Mouse (Mus musculus): Measurements from ENCODE around the gene Wdr1. TPM values are rescaled to one million over a fixed set of nuclear protein-coding genes. Genes with fewer than 3 reads are reported as not detected.

Wdr1 gene
- polyA plus RNA-seq, 1 experiment: 92.0 TPM

GRCm38 (mm10) chr5:38549461-38549909, 13.5 kb downstream of the Wdr1 start:
- Histone ChIP-seq H3K27me3 (replicated peaks) (no peaks in the 10 kb centered on the region), H3K9me3 (no peaks in the 10 kb centered on the region), H3K4me1 (peaks cover 100% of the 10 kb centered on the region), H3K36me3 (replicated peaks; ENCODE audit: low read length) (peaks cover 100% of the 10 kb centered on the region), H3K4me3 (replicated peaks) (no peak overlapping the region)
- TF ChIP-seq GATA1 (IDR thresholded peaks at IDR 0.05; ENCODE audit: borderline replicate concordance, low read length) (no peak), FLI1 (IDR thresholded peaks at IDR 0.05; ENCODE audit: low read length) (no peak)

- no peak overlapping the region for H3K4me3 ChIP-seq (replicated peaks)
- H3K27me3 ChIP-seq (replicated peaks): no peaks in the 10 kb centered on the region
- TF ChIP-seq GATA1 (IDR thresholded peaks at IDR 0.05; ENCODE audit: borderline replicate concordance, low read length) (no peak), FLI1 (IDR thresholded peaks at IDR 0.05; ENCODE audit: low read length) (no peak)
- H3K36me3 ChIP-seq (replicated peaks; ENCODE audit: low read length): peaks cover 100% of the 10 kb centered on the region
- no peaks in the 10 kb centered on the region for H3K9me3 ChIP-seq
- peaks cover 98% of the 10 kb centered on the region for H3K4me1 ChIP-seq
Observed at GRCm38 (mm10) chr5:38547375-38547774, 15.6 kb downstream of the Wdr1 start.

DNA sequence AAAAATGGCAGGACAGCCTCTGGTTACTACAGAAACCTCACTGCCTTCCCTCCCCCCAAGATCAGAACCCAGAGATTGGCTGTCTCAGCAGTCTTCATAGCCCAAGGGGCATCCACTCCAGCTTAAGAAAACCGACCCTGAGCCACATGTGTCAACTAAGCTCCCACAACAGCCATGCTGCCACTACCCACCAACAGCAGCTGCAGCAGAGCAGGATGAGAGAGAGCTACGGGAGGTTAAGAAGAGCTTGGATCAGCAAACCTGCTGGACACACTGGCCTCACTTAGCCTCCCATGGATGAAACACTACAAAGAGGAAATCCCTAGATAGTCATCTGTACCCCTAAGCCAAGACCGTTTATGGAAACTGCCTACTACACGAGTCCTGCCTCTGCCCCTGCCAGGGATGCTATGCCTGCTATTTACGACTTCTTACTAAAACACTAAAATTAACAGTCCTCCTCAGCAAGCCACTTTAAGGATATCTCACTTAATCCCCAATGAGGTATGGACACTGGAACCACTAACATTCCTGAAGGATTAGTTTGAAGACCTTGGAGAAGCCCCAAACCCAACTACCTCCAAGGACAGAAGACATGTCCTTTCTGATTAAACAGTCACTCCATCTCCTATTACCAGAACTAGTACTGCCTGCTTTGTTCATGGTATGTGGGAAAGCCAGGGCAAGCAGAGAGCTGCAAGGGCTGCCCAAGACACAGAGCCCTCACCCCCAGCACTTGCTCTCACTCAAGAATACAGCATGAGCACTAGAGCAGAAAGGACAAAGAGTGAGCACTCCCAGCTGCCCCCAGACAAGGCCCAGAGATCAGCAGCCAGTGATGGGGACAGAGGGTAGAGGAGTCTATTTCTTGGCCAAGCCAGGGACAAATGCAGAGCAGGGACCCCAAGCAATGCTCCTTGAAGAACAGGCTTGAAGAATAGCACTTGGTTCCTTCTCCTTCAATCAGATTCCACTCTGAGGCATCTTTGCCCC, 18.3 kb downstream of the Wdr1 start:
- Histone ChIP-seq H3K4me3 (replicated peaks) (no peak overlapping the region), H3K9me3 (no peaks in the 10 kb centered on the region), H3K4me1 (peaks cover 98% of the 10 kb centered on the region), H3K27me3 (replicated peaks) (no peaks in the 10 kb centered on the region), H3K36me3 (replicated peaks; ENCODE audit: low read length) (peaks cover 100% of the 10 kb centered on the region)
- no peak for TF ChIP-seq GATA1 (IDR thresholded peaks at IDR 0.05; ENCODE audit: borderline replicate concordance, low read length)
- TF ChIP-seq FLI1 (IDR thresholded peaks at IDR 0.05; ENCODE audit: low read length): no peak

DNA sequence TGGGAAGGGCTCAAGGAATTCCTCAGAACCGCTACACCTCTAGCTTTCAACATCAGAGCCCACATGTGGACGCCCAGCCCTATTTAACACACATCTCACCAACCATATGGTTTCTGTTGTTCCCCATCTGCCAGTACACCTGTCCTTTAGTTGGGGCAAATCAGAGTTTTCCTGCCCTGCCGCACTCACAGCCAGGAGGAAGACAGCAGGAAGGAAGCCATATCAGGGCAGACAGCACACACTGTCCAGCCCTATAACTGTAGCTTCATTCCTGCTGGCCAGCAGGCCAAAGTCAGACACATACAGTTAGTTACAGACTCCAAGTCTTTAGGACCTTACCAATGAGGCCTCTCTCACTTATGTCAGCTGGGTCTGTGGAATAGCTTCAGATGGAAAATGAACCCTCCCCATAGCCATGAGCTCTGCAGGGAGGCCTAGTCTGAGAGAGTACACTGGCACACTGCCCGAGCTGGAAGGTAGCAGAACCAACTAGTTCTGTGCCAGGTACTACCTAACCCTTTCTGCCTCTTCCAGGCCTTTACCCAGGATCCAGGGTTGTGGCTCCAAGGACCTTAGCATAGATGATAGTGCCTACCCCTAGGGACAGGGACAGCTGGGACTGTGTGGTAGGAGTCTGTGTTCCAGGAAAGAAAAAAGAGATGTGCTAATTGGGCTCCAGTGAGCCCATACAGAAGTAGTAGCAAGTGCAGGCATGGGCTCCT, 19.4 kb downstream of the Wdr1 start:
- Histone ChIP-seq H3K36me3 (replicated peaks; ENCODE audit: low read length) (peaks cover 100% of the 10 kb centered on the region), H3K27me3 (replicated peaks) (no peaks in the 10 kb centered on the region), H3K4me3 (replicated peaks) (no peak overlapping the region), H3K4me1 (peaks cover 95% of the 10 kb centered on the region), H3K9me3 (no peaks in the 10 kb centered on the region)
- TF ChIP-seq FLI1 (IDR thresholded peaks at IDR 0.05; ENCODE audit: low read length): no peak

DNA sequence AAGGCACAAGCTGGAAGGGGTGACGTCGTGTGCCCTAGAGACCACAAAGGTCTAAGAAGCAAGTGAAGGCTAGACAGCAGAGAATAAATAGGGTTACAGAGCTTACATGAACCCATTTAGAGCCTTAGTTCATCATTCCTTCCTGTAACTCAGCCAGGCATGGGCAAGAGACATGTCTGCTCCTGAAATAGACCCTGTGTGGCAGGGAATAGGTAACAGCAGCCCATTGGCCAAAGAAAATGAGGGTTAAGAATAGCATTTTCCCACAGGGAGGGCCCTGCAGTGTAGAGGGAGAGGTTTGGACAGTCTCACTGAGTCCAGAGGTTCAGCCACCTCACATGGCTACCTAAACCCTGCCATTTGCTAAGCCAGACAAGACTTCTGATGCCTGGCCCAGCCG, 21.3 kb downstream of the Wdr1 start:
- Histone ChIP-seq H3K27me3 (replicated peaks) (no peaks in the 10 kb centered on the region), H3K4me1 (peaks cover 76% of the 10 kb centered on the region), H3K36me3 (replicated peaks; ENCODE audit: low read length) (peaks cover 100% of the 10 kb centered on the region), H3K9me3 (no peaks in the 10 kb centered on the region), H3K4me3 (replicated peaks) (no peak overlapping the region)
- TF ChIP-seq GATA1 (IDR thresholded peaks at IDR 0.05; ENCODE audit: borderline replicate concordance, low read length): no peak
- TF ChIP-seq FLI1 (IDR thresholded peaks at IDR 0.05; ENCODE audit: low read length): no peak

DNA sequence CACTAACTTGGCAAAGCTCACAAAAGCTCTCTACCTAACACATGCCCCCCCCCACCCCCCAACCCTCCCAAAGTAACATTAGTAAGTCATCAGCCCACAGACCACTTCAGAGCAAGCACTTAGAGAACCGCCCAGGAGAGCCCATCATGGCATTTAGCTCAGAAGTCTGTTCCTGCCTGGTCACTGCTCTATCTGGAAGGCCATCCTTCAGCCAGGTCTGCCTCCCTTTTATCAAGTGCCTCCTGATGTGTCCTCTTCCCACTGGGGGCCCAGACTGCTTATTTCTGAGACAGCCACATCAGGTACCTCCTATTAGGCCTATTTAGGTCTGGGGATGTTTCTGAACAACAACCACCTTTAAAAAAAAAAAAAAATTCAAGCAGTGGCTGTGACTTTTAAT, 22.1 kb downstream of the Wdr1 start:
- TF ChIP-seq FLI1 (IDR thresholded peaks at IDR 0.05; ENCODE audit: low read length) (no peak), GATA1 (IDR thresholded peaks at IDR 0.05; ENCODE audit: borderline replicate concordance, low read length) (no peak)
- Histone ChIP-seq H3K4me1 (peaks cover 68% of the 10 kb centered on the region), H3K27me3 (replicated peaks) (no peaks in the 10 kb centered on the region), H3K4me3 (replicated peaks) (no peak overlapping the region), H3K9me3 (no peaks in the 10 kb centered on the region), H3K36me3 (replicated peaks; ENCODE audit: low read length) (peaks cover 100% of the 10 kb centered on the region)

DNA sequence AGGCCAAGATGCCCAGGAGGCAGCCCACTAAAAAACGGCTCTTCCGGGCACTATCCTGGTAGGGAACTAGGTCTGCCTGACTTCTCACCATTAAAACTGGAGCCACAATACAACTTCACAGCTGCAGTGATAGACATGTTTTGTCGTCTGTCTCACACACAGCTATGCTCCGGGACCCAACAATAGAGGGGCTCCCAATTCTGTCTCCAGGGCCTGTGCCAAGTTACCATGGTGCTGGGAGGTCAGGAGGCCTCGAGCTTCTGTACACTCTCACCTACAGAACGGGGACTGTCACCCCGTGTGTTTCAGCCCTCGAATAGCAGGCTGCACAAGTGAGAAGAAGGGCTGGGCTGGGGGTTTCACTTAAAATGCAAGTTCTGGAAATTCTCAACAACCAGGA, 24.5 kb downstream of the Wdr1 start:
- Histone ChIP-seq H3K27me3 (replicated peaks) (no peaks in the 10 kb centered on the region), H3K4me1 (peaks cover 45% of the 10 kb centered on the region), H3K9me3 (no peaks in the 10 kb centered on the region), H3K36me3 (replicated peaks; ENCODE audit: low read length) (peaks cover 100% of the 10 kb centered on the region), H3K4me3 (replicated peaks) (no peak overlapping the region)
- TF ChIP-seq FLI1 (IDR thresholded peaks at IDR 0.05; ENCODE audit: low read length): no peak
- no peak for TF ChIP-seq GATA1 (IDR thresholded peaks at IDR 0.05; ENCODE audit: borderline replicate concordance, low read length)

GRCm38 (mm10) chr5:38537845-38538244, 25.2 kb downstream of the Wdr1 start:
- no peaks in the 10 kb centered on the region for H3K9me3 ChIP-seq
- TF ChIP-seq GATA1 (IDR thresholded peaks at IDR 0.05; ENCODE audit: borderline replicate concordance, low read length) (no peak), FLI1 (IDR thresholded peaks at IDR 0.05; ENCODE audit: low read length) (no peak)

GRCm38 (mm10) chr5:38536822-38537221, 26.2 kb downstream of the Wdr1 start:
- H3K36me3 ChIP-seq (replicated peaks; ENCODE audit: low read length): peaks cover 100% of the 10 kb centered on the region
- no peaks in the 10 kb centered on the region for H3K9me3 ChIP-seq
- no peak overlapping the region for H3K4me3 ChIP-seq (replicated peaks)
- H3K4me1 ChIP-seq: peaks cover 32% of the 10 kb centered on the region
- no peak for TF ChIP-seq GATA1 (IDR thresholded peaks at IDR 0.05; ENCODE audit: borderline replicate concordance, low read length)
- TF ChIP-seq FLI1 (IDR thresholded peaks at IDR 0.05; ENCODE audit: low read length): no peak
- H3K27me3 ChIP-seq (replicated peaks): no peaks in the 10 kb centered on the region

More at GRCm38 (mm10) chr5:38537845-38538244, 25.2 kb downstream of the Wdr1 start:
- Histone ChIP-seq H3K36me3 (replicated peaks; ENCODE audit: low read length) (peaks cover 100% of the 10 kb centered on the region), H3K27me3 (replicated peaks) (no peaks in the 10 kb centered on the region), H3K4me1 (peaks cover 42% of the 10 kb centered on the region), H3K4me3 (replicated peaks) (no peak overlapping the region)

DNA sequence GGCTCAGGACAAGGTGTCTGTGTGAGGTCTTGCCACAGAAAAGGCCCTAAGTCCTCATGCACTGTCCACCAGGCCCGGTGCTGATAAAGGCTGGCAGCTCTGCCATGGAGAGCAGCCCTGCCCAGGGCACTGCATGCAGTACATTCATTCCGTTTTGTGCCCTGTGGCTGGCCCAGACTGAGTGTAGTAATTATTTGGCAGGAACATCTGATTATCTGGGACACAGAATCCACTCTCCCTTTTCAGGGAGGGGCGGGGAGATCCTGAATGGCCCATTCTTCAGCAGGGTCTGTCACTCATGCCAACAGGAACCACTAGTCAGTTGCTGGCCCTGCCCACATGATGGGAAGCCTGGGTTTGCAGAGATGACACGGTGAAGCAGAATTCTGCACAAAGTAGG, 30.9 kb downstream of the Wdr1 start:
- H3K4me1 ChIP-seq: 0 out of 2 replicates have a peak, but pooled peaks cover 3% of the 10 kb centered on the region
- TF ChIP-seq GATA1 (IDR thresholded peaks at IDR 0.05; ENCODE audit: borderline replicate concordance, low read length) (no peak), FLI1 (IDR thresholded peaks at IDR 0.05; ENCODE audit: low read length) (no peak)
- peaks cover 100% of the 10 kb centered on the region for H3K36me3 ChIP-seq (replicated peaks; ENCODE audit: low read length)
- no peak overlapping the region for H3K4me3 ChIP-seq (replicated peaks)
- no peaks in the 10 kb centered on the region for H3K9me3 ChIP-seq
- no peaks in the 10 kb centered on the region for H3K27me3 ChIP-seq (replicated peaks)
